Mouse (Mus musculus) stomach, embryonic 14.5 days (tissue): ENCODE measurements around the gene Pyurf. TPM values are rescaled to one million over a fixed set of nuclear protein-coding genes. Genes with fewer than 3 reads are reported as not detected.

Experiments
- ATAC-seq: fragments of 200-750 bp; cut with Nextera tagmentation; 2 replicates; pipeline ENCODE4 v1.8.0; 2017; ENCODE audit warnings: low read depth, moderate TSS enrichment; ENCODE audit not compliant: insufficient number of reproducible peaks, insufficient read depth, low FRiP score
- H3K27ac ChIP-seq: fragments of 300-500 bp; sonication (generic); 2 replicates; pipeline ENCODE4 v1.5.1; 2014; ENCODE audit warnings: mild to moderate bottlenecking, low read length, moderate library complexity, mixed read lengths
- H3K27me3 ChIP-seq: fragments of 300-500 bp; sonication (generic); 2 replicates; pipeline ENCODE4 v1.6.1; 2014; ENCODE audit warnings: low read length, control low read depth, mixed read lengths; ENCODE audit not compliant: control insufficient read depth, insufficient read depth
- H3K36me3 ChIP-seq: fragments of 300-500 bp; sonication (generic); 2 replicates; pipeline ENCODE4 v1.6.1; 2014; ENCODE audit warnings: mild to moderate bottlenecking, control low read depth, low read length, moderate library complexity, mixed read lengths; ENCODE audit not compliant: control insufficient read depth, insufficient read depth
- H3K4me1 ChIP-seq: fragments of 300-500 bp; sonication (generic); 2 replicates; pipeline ENCODE4 v1.6.1; 2014; ENCODE audit warnings: low read length, control low read depth, mixed read lengths; ENCODE audit not compliant: control insufficient read depth, insufficient read depth
- H3K4me2 ChIP-seq: fragments of 300-500 bp; sonication (generic); replicated peaks from 2 replicates; pipeline ENCODE4 v1.6.1; 2014; ENCODE audit warnings: low read depth, low read length, control low read depth
- H3K4me3 ChIP-seq: fragments of 300-500 bp; sonication (generic); 2 replicates; pipeline ENCODE4 v1.5.1; 2014; ENCODE audit warnings: low read depth, low read length, control low read depth
- H3K9ac ChIP-seq: fragments of 300-500 bp; sonication (generic); replicated peaks from 2 replicates; pipeline ENCODE4 v1.6.1; 2014; ENCODE audit warnings: low read depth, mild to moderate bottlenecking, control low read depth, low read length, moderate library complexity, mixed read lengths
- H3K9me3 ChIP-seq: fragments of 300-500 bp; sonication (generic); 2 replicates; pipeline ENCODE4 v1.6.1; 2016; ENCODE audit warnings: low read depth, low read length, control low read depth; ENCODE audit not compliant: control insufficient read depth
- WGBS: fragments of 180-500 bp; shearing (Covaris S2); extraction: QIAGEN DNeasy Blood & Tissue Kit; methylation state at CpG from one replicate; pipeline ENCODE4 v1.1.7; 2014; 5-methylcytosine and 5-hydroxymethylcytosine counted together
- polyA plus RNA-seq: library from polyadenylated mRNA; unstranded; fragments of >200 nt; fragmentation: Nextera tagmentation; extraction: Ambion mirVana; gene quantifications from 2 replicates; pipeline ENCODE4 v1.2.1, GENCODE M21; 2014

Pyurf gene
- polyA plus RNA-seq, 1 experiment from 2014 or later, result 23.6 TPM

GRCm38 (mm10) chr6:57693116-57693515 is 1.2 kb upstream of the Pyurf start:
- no peak overlapping the region for H3K9ac ChIP-seq
- ATAC-seq, result no peak
- H3K9me3 ChIP-seq, result no peaks in the 10 kb centered on the region
- no peaks in the 10 kb centered on the region for H3K4me1 ChIP-seq
- H3K4me2 ChIP-seq, result no peak overlapping the region
- no peak overlapping the region for H3K4me3 ChIP-seq
- 79% methylated on average over 3 of the region's 3 CpGs for WGBS
- peaks cover 14% of the 10 kb centered on the region; the same call in 1 of the 2 replicates for H3K36me3 ChIP-seq
- no peak overlapping the region for H3K27ac ChIP-seq
- no peaks in the 10 kb centered on the region for H3K27me3 ChIP-seq

GRCm38 (mm10) chr6:57684156-57684555 is 7.7 kb downstream of the Pyurf start:
- no peak overlapping the region for H3K4me2 ChIP-seq
- peaks cover 8% of the 10 kb centered on the region; the same call in 1 of the 2 replicates for H3K36me3 ChIP-seq
- no peak for ATAC-seq
- no peak overlapping the region for H3K27ac ChIP-seq
- H3K9ac ChIP-seq, result no peak overlapping the region
- 93% methylated on average over 1 of the region's 1 CpGs for WGBS
- no peaks in the 10 kb centered on the region for H3K27me3 ChIP-seq
- H3K4me1 ChIP-seq, result no peaks in the 10 kb centered on the region
- no peak overlapping the region for H3K4me3 ChIP-seq
- no peaks in the 10 kb centered on the region; the same call in 1 of the 2 replicates for H3K9me3 ChIP-seq

- Histone ChIP-seq H3K9ac (no peak overlapping the region), H3K4me2 (no peak overlapping the region), H3K36me3 (no peaks in the 10 kb centered on the region), H3K27me3 (no peaks in the 10 kb centered on the region), H3K9me3 (no peaks in the 10 kb centered on the region), H3K4me1 (no peaks in the 10 kb centered on the region), H3K27ac (no peak overlapping the region), H3K4me3 (no peak overlapping the region)
- WGBS, result 72% methylated on average over 4 of the region's 4 CpGs
- ATAC-seq, result no peak
Observed at GRCm38 (mm10) chr6:57661295-57661694, 30.6 kb downstream of the Pyurf start.

DNA sequence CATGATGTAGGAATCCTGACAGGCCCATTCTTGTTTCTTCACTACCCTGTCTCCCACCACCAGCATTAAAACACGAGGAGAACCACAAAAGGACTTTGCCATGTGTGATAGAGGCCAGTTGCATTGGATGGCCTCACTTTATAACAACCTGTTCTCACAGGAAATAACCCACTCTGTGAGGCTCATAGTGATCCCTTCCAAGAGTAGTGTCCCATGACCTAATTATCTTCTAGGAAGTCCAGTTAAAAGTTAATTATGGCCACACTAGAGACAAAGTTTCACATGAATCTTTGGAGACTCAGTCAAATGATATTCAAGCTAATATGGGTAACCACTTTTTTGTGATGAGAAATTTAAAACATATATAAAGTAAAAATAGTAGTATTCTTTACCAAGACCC is 44.6 kb downstream of the Pyurf start:
- no peak overlapping the region for H3K4me2 ChIP-seq
- H3K4me3 ChIP-seq, result no peak overlapping the region
- 63% methylated on average over 1 of the region's 1 CpGs for WGBS
- H3K27me3 ChIP-seq, result no peaks in the 10 kb centered on the region
- H3K9me3 ChIP-seq, result no peaks in the 10 kb centered on the region
- no peak for ATAC-seq
- H3K9ac ChIP-seq, result no peak overlapping the region
- H3K27ac ChIP-seq, result no peak overlapping the region
- H3K36me3 ChIP-seq, result no peaks in the 10 kb centered on the region
- H3K4me1 ChIP-seq, result no peaks in the 10 kb centered on the region

GRCm38 (mm10) chr6:57641789-57642188 is 50.1 kb downstream of the Pyurf start:
- no peaks in the 10 kb centered on the region for H3K27me3 ChIP-seq
- no peak overlapping the region for H3K4me2 ChIP-seq
- ATAC-seq, result peak; percentile 74; the same call in 1 of the 2 replicates
- no peak overlapping the region for H3K27ac ChIP-seq
- no peaks in the 10 kb centered on the region for H3K9me3 ChIP-seq
- no peaks in the 10 kb centered on the region for H3K36me3 ChIP-seq
- no peaks in the 10 kb centered on the region for H3K4me1 ChIP-seq
- WGBS, result 27% methylated on average over 4 of the region's 4 CpGs
- H3K4me3 ChIP-seq, result no peak overlapping the region
- no peak overlapping the region for H3K9ac ChIP-seq

DNA sequence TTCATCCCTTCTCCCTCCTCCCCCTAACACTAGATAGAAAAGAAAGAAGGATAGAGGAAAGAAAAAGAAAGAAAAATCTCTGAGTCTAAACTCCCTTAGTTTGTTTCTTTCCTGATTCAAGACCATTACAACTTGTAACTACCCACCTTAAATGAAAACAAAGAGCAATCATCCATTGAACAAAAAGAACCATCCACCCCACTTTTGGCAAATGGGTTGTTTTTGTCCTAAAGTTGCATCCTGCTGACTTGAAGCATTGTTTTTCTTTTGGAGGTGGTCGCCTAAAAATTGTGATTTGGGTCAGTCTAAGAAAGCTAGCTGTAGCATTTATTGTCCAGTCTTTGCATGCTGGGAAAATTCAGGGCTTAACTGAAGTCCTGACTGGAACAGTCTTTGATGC is 52.3 kb downstream of the Pyurf start:
- Histone ChIP-seq H3K9me3 (no peaks in the 10 kb centered on the region), H3K27me3 (no peaks in the 10 kb centered on the region), H3K36me3 (no peaks in the 10 kb centered on the region), H3K9ac (no peak overlapping the region), H3K4me2 (no peak overlapping the region), H3K4me3 (no peak overlapping the region), H3K27ac (no peak overlapping the region), H3K4me1 (no peaks in the 10 kb centered on the region)
- ATAC-seq, result no peak
- WGBS, result 73% methylated on average over 1 of the region's 1 CpGs

Other genes starting within 250 kb of the Pyurf start
- gene Ppm1k, start 156.6 kb downstream of the Pyurf start, polyA plus RNA-seq, result 4.7 and 6.5 TPM in 2 replicates
- gene Herc6, start 111.1 kb downstream of the Pyurf start, polyA plus RNA-seq, result 3.2 and 4.1 TPM in 2 replicates
- gene Lancl2, start 10.5 kb upstream of the Pyurf start, polyA plus RNA-seq, result 27.5 and 27.6 TPM in 2 replicates
- gene Vopp1, start 133.1 kb upstream of the Pyurf start, polyA plus RNA-seq, result 24.4 and 26.7 TPM in 2 replicates
- 0.14 TPM in 1 of 2 replicates, not detected in the other for gene Vmn1r21, start 158.3 kb upstream of the Pyurf start, polyA plus RNA-seq
- gene Vmn1r22, start 215.9 kb upstream of the Pyurf start, polyA plus RNA-seq, result not detected in 2 replicates
- not detected in 2 replicates for gene Vmn1r23, start 234.8 kb upstream of the Pyurf start, polyA plus RNA-seq